Mouse (Mus musculus) heart, embryonic 16.5 days (tissue): ENCODE measurements at regions not wholly inside any gene's neighbourhood (a gene's known extent, or its start where the extent isn't known, plus 50 kb on each side); places are given as distances from the start of the nearest gene placed in this dataset.

Source experiments
- ATAC-seq: fragments of 200-750 bp; cut with Nextera tagmentation; replicated peaks from 2 replicates; pipeline ENCODE4 v1.8.0; 2017; ENCODE audit warnings: moderate number of reproducible peaks; ENCODE audit not compliant: insufficient read depth, low FRiP score; ENCODE audit errors: extremely low read depth
- H3K27ac ChIP-seq: fragments of 300-500 bp; sonication (generic); 2 replicates; pipeline ENCODE4 v1.5.1; 2014; ENCODE audit warnings: mild to moderate bottlenecking, low read length, control low read depth, moderate library complexity
- H3K27me3 ChIP-seq: fragments of 300-500 bp; sonication (generic); 2 replicates; pipeline ENCODE4 v1.6.1; 2014; ENCODE audit warnings: low read length, mixed read lengths; ENCODE audit not compliant: control insufficient read depth, insufficient read depth
- H3K36me3 ChIP-seq: fragments of 300-500 bp; sonication (generic); 2 replicates; pipeline ENCODE4 v1.6.1; 2014; ENCODE audit not compliant: control insufficient read depth, insufficient read depth
- H3K4me1 ChIP-seq: fragments of 300-500 bp; sonication (generic); 2 replicates; pipeline ENCODE4 v1.6.1; 2014; ENCODE audit warnings: low read length, mixed read lengths; ENCODE audit not compliant: control insufficient read depth, insufficient read depth
- H3K4me2 ChIP-seq: fragments of 300-500 bp; sonication (generic); 2 replicates; pipeline ENCODE4 v1.6.1; 2014; ENCODE audit warnings: low read depth, mild to moderate bottlenecking, control low read depth, low read length
- H3K4me3 ChIP-seq: fragments of 300-500 bp; sonication (generic); 2 replicates; pipeline ENCODE4 v1.5.1; 2014; ENCODE audit warnings: mild to moderate bottlenecking, control low read depth, low read length
- H3K9ac ChIP-seq: fragments of 300-500 bp; sonication (generic); 2 replicates; pipeline ENCODE4 v1.6.1; 2014; ENCODE audit warnings: low read length, control low read depth
- H3K9me3 ChIP-seq: fragments of 300-500 bp; sonication (generic); replicated peaks from 2 replicates; pipeline ENCODE4 v1.6.1; 2016; ENCODE audit warnings: low read length; ENCODE audit not compliant: control insufficient read depth
- WGBS: fragments of 180-500 bp; shearing (Covaris S2); extraction: QIAGEN DNeasy Blood & Tissue Kit; methylation state at CpG from one replicate; pipeline ENCODE4 v1.1.7; 2014; 5-methylcytosine and 5-hydroxymethylcytosine counted together

DNA sequence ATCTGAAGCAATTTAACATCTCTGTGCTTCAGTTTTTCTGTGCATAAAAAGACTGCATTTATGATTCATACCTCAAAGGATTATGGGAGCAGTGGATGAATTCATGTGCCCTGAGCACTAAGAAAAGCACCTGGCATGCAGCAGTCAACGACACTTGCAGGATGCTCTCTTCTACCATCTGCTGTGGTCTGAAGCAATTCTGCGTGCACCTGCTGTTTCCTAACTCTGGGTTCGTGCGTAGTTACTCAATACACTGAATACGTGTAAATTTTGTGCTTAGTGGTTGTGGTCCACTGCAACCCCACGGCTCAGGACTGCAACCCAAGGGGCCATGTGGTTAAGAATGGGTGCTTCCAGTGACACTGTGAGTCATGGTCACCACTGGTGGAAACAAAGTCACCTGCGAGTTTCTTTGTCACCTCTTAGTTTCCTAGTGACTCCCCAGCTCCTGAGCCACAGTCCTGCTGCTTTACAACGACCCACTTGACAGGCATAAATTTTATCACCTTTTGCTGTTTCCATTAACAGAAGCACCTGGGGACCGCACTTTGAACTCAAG is 98.7 kb upstream of the Arhgap21 start:
- no peak for ATAC-seq
- WGBS: 77% methylated on average over 9 of the region's 9 CpGs

DNA sequence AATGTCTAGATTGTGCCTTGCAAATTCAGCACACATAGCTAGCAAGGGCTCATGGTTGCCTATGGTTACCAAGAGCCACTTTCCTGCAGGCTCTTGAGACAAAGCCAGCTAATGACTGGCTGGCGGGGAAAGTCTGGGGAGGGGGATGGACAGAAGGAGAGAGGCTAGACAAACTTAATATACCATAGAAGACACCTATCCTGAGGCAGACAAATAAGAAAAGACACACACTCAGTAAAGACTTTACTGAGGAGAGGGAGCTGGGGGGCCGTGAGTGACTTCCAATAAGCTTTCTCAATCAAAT is 91.6 kb upstream of the Arhgap21 start:
- Histone ChIP-seq H3K27me3 (no peaks in the 10 kb centered on the region), H3K9ac (no peak overlapping the region), H3K36me3 (no peaks in the 10 kb centered on the region), H3K9me3 (no peaks in the 10 kb centered on the region), H3K27ac (no peak overlapping the region), H3K4me3 (no peak overlapping the region), H3K4me2 (no peak overlapping the region), H3K4me1 (no peaks in the 10 kb centered on the region)
- 74% methylated on average over 2 of the region's 2 CpGs for WGBS
- ATAC-seq: no peak

More for the DNA sequence above, 98.7 kb upstream of the Arhgap21 start:
- Histone ChIP-seq H3K36me3 (no peaks in the 10 kb centered on the region), H3K4me2 (no peak overlapping the region), H3K27me3 (no peaks in the 10 kb centered on the region), H3K9ac (no peak overlapping the region), H3K4me3 (no peak overlapping the region), H3K9me3 (no peaks in the 10 kb centered on the region), H3K4me1 (no peaks in the 10 kb centered on the region), H3K27ac (no peak overlapping the region)

DNA sequence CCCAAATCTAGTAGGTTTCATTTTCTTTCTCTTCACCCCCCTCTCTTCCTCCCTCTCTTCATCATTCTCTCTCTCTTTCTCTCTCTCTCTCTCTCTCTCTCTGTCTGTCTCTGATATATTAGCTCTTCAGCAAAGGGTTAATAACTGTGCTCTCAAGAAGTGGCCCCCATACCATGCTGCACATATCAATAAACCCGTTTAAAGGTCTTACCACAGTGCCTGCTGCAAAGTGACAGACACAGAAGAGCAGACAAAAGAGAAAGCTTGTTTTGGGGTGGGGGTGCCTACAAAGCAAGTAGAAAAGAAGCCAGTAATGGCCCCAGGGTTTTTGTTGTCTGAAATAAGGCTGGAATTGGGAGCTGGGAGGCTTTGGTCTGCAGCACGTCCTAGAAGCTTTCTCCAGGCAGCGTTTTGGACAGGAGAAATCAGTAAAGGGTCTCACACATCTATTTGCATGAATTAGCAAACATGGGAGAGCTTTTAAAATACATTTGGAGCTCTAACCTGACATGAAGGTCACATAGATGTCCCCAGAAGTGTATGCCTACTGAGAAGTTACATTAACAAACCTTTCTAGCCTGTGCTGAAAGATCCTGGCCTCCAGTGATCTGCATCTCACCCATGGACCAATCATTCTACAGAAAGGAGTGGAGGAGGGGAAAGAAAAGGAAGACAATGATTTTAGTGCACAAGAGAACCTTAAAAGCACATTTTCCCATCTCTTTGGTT is 91.1 kb upstream of the Arhgap21 start:
- H3K4me1 ChIP-seq: no peaks in the 10 kb centered on the region
- no peaks in the 10 kb centered on the region for H3K9me3 ChIP-seq
- ATAC-seq: no peak
- no peak overlapping the region for H3K27ac ChIP-seq
- H3K4me3 ChIP-seq: no peak overlapping the region
- H3K36me3 ChIP-seq: no peaks in the 10 kb centered on the region
- no peaks in the 10 kb centered on the region for H3K27me3 ChIP-seq
- no peak overlapping the region for H3K9ac ChIP-seq
- no peak overlapping the region for H3K4me2 ChIP-seq
- 38% methylated on average over 3 of the region's 3 CpGs for WGBS

DNA sequence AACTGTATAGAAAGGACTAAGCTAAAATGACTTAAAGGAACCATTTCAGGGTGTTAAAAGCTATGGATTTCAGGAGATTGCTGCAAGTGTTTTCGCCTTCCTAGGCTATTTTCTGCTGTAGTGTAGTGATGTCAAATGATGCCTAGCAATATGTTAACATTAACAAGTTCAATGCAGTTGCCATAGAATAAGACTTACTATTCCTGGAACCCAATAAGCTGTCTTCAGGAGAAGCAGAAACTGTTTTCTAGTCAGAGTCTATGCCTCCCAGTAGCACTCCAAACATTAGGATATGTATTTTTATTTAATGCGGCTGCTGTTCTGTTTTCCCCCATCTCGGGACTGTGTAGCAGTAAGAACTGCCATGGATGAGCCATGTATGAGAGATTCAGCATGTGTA is 90.3 kb upstream of the Arhgap21 start:
- Histone ChIP-seq H3K4me3 (no peak overlapping the region), H3K4me1 (peaks cover 3% of the 10 kb centered on the region; the same call in 1 of the 2 replicates), H3K36me3 (no peaks in the 10 kb centered on the region), H3K27ac (no peak overlapping the region), H3K9ac (no peak overlapping the region), H3K27me3 (no peaks in the 10 kb centered on the region), H3K4me2 (no peak overlapping the region), H3K9me3 (no peaks in the 10 kb centered on the region)
- 90% methylated on average over 3 of the region's 3 CpGs for WGBS
- no peak for ATAC-seq

DNA sequence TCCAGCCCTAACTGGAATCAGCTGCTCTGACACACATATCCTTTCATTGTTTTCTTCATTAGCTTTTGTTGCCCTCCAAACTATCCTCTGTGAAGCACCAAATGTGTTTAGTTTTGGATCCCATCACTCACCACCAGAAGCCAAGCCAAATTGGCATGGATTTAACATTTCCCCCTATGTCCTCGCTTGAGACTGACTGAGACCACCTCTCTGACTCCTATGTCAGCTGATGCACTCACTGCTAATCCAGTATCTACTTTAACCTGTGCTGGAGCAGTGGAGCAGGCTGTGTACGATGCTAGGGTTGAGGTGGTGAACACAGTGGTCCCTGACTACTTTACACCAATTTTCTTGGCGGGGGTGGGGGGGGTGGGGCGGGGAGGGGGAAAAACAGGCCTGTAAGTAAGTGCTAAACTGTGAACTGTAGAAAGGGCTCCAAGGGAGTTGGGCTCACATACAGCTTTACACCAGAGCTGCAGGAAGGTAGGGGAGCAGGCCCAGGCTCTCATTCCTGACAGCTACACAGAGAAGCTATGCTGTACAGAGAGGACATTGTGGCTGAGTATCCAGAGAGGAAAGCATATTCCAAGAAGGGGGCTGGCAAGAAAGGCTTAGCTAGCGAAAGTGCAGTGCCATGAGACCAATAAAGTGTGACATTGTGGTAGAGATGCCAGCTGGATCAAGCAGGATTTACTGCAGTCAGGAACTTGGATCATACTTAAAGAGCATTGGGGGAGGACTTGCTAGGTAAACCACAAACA is 87.9 kb upstream of the Arhgap21 start:
- no peaks in the 10 kb centered on the region for H3K27me3 ChIP-seq
- no peak overlapping the region for H3K4me3 ChIP-seq
- peaks cover 3% of the 10 kb centered on the region; the same call in 1 of the 2 replicates for H3K4me1 ChIP-seq
- H3K4me2 ChIP-seq: no peak overlapping the region
- 44% methylated on average over 5 of the region's 5 CpGs for WGBS
- no peak overlapping the region for H3K27ac ChIP-seq
- no peak for ATAC-seq
- no peaks in the 10 kb centered on the region for H3K9me3 ChIP-seq
- H3K36me3 ChIP-seq: no peaks in the 10 kb centered on the region
- H3K9ac ChIP-seq: no peak overlapping the region

DNA sequence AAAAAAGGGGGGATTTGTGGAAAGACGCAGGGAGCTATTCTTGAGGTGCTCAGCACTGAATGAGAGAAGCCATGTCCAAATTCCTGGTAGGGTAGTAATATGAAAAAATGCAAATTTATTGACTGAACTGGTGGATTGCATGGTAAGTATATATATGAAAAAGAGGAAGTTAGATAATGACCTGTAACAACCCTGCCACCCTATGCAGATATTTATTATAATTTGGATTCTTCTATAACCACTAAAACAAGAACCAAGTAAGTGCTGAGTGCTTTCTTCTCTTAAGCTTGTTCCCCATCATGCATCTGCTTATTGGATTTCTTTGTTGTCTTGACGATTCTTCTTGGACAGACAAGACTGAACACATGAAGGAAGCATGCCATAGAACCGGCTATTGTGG is 86.7 kb upstream of the Arhgap21 start:
- Histone ChIP-seq H3K36me3 (no peaks in the 10 kb centered on the region), H3K9me3 (no peaks in the 10 kb centered on the region), H3K9ac (no peak overlapping the region), H3K4me3 (no peak overlapping the region), H3K4me1 (peaks cover 3% of the 10 kb centered on the region; the same call in 1 of the 2 replicates), H3K27ac (no peak overlapping the region), H3K27me3 (no peaks in the 10 kb centered on the region), H3K4me2 (no peak overlapping the region)
- 84% methylated on average over 3 of the region's 3 CpGs for WGBS
- no peak for ATAC-seq

DNA sequence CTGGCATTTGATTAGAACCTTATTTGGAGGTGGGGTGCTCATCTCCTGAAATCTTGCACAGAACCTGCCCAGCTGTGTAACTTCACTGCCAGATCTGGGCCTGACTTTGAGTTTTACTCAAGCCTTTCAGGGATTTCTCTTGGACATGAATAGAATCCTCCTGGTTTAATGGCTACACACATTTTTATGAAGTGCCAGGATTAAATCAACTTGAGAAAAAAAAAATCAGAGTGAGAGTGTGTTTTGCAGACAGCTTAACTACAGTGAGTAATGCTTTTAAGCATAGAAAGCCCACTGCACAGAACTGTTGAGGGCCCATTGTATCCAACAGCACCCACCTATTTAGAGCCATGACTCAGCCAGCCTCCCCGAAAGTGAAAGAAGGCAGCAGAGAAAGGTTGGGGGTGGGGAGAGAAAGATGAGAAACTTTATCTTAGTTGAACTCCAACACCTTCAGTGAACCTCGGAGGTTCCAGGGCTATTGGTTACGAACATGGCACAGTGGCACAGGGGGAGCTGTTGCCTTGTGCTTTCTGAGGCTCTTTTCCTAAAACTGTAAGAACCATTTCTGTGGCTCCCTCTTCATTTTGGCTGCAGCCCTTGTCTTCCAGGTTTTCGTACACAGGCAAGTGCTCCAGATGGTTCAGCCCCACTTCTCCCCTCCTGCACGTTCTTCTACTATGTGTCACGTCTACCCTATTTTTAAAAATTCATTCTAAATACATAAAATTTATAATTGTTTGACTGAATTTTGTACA is 85.8 kb upstream of the Arhgap21 start:
- Histone ChIP-seq H3K4me3 (no peak overlapping the region), H3K27ac (no peak overlapping the region), H3K4me2 (no peak overlapping the region), H3K27me3 (no peaks in the 10 kb centered on the region), H3K9me3 (no peaks in the 10 kb centered on the region), H3K36me3 (no peaks in the 10 kb centered on the region), H3K4me1 (peaks cover 3% of the 10 kb centered on the region; the same call in 1 of the 2 replicates), H3K9ac (no peak overlapping the region)
- no peak for ATAC-seq
- WGBS: 68% methylated on average over 6 of the region's 6 CpGs

DNA sequence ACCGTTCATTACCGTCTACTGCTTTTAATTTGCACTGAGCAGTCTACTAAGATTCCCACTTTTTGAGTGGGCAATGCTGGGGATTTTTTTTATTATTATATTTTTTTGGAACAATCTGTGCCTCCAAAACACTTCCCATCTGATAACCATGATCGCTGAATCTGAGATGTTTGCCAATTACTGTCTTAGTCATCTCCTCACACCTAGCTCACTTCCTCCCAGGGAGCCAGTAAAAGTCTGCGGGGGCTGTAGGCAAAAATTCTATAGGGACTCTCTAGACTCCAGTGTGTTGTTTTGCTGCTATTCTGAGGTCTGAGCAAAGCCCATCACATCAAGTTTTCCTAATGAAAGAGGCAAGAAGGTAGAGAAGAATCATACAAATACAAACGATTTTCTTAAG is 84.9 kb upstream of the Arhgap21 start:
- ATAC-seq: no peak
- Histone ChIP-seq H3K27ac (no peak overlapping the region), H3K4me2 (no peak overlapping the region), H3K36me3 (no peaks in the 10 kb centered on the region), H3K27me3 (no peaks in the 10 kb centered on the region), H3K4me1 (peaks cover 3% of the 10 kb centered on the region; the same call in 1 of the 2 replicates), H3K9me3 (no peaks in the 10 kb centered on the region), H3K4me3 (no peak overlapping the region), H3K9ac (no peak overlapping the region)
- WGBS: 62% methylated on average over 5 of the region's 5 CpGs

DNA sequence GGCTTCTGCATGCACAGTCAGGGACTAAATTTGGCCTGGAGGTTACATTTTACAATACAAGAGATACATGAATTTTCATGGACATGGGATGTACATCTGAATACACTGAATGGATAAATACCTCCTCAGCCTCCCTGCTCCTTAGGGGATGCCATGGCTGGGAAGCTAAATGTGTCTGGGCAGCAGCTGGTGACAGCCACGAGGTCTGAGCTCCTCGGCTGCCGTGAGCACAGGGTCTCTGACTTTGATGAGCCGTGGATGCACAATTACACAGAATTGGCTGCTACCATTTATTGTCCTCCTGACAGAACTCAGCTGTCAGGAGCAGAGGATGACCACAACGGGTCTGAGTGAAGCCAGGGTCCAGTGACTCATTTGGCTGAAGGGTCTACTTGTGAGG is 80.3 kb upstream of the Arhgap21 start:
- Histone ChIP-seq H3K9ac (no peak overlapping the region), H3K27ac (no peak overlapping the region), H3K27me3 (no peaks in the 10 kb centered on the region), H3K4me3 (no peak overlapping the region), H3K4me1 (no peaks in the 10 kb centered on the region), H3K4me2 (no peak overlapping the region), H3K36me3 (no peaks in the 10 kb centered on the region), H3K9me3 (no peaks in the 10 kb centered on the region)
- no peak for ATAC-seq
- WGBS: 68% methylated on average over 5 of the region's 5 CpGs
